Mouse (Mus musculus): ENCODE measurements around the gene Klhdc3. TPM values are rescaled to one million over a fixed set of nuclear protein-coding genes. Genes with fewer than 3 reads are reported as not detected.

Klhdc3 gene
- polyA plus RNA-seq, 1 experiment from 2014 or later = 152 TPM

Other genes starting within 250 kb of the Klhdc3 start
- 0.15 and 0.30 TPM in 2 replicates for gene Slc22a7, start 242.5 kb downstream of the Klhdc3 start, polyA plus RNA-seq (2016; fragmentation: Nextera tagmentation; extraction: Ambion mirVana)
- gene Ttbk1, start 193.2 kb downstream of the Klhdc3 start, polyA plus RNA-seq (2016; fragmentation: Nextera tagmentation; extraction: Ambion mirVana) = 0.09 and 0.14 TPM in 2 replicates
- 36.5 and 52.8 TPM in 2 replicates for gene Dnph1, start 184.2 kb downstream of the Klhdc3 start, polyA plus RNA-seq (2016; fragmentation: Nextera tagmentation; extraction: Ambion mirVana)
- gene Cul9, start 134.5 kb downstream of the Klhdc3 start, polyA plus RNA-seq (2016; fragmentation: Nextera tagmentation; extraction: Ambion mirVana) = 4.8 and 5.3 TPM in 2 replicates
- 10.9 and 15.7 TPM in 2 replicates for gene Srf, start 124.7 kb downstream of the Klhdc3 start, polyA plus RNA-seq (2016; fragmentation: Nextera tagmentation; extraction: Ambion mirVana)
- 65.4 and 67.7 TPM in 2 replicates for gene Ptk7, start 51.4 kb downstream of the Klhdc3 start, polyA plus RNA-seq (2016; fragmentation: Nextera tagmentation; extraction: Ambion mirVana)
- 21.1 and 22.5 TPM in 2 replicates for gene Klc4, start 34.9 kb downstream of the Klhdc3 start, polyA plus RNA-seq (2016; fragmentation: Nextera tagmentation; extraction: Ambion mirVana)
- 131 and 151 TPM in 2 replicates for gene Mrpl2, start 34.7 kb downstream of the Klhdc3 start, polyA plus RNA-seq (2016; fragmentation: Nextera tagmentation; extraction: Ambion mirVana)
- gene Cul7, start 30.6 kb downstream of the Klhdc3 start, polyA plus RNA-seq (2016; fragmentation: Nextera tagmentation; extraction: Ambion mirVana) = 44.8 and 51.3 TPM in 2 replicates
- 46.3 and 61.0 TPM in 2 replicates for gene Rrp36, start 6.6 kb downstream of the Klhdc3 start, polyA plus RNA-seq (2016; fragmentation: Nextera tagmentation; extraction: Ambion mirVana)
- 143 and 180 TPM in 2 replicates for gene Mea1, start 2.1 kb downstream of the Klhdc3 start, polyA plus RNA-seq (2016; fragmentation: Nextera tagmentation; extraction: Ambion mirVana)
- gene Ppp2r5d, start 24.2 kb upstream of the Klhdc3 start, polyA plus RNA-seq (2016; fragmentation: Nextera tagmentation; extraction: Ambion mirVana) = 76.8 and 103 TPM in 2 replicates
- 14.0 and 21.9 TPM in 2 replicates for gene Pex6, start 30.5 kb upstream of the Klhdc3 start, polyA plus RNA-seq (2016; fragmentation: Nextera tagmentation; extraction: Ambion mirVana)
- 0.83 and 2.3 TPM in 2 replicates for gene Gnmt, start 48.3 kb upstream of the Klhdc3 start, polyA plus RNA-seq (2016; fragmentation: Nextera tagmentation; extraction: Ambion mirVana)
- 63.2 and 68.4 TPM in 2 replicates for gene Cnpy3, start 71.3 kb upstream of the Klhdc3 start, polyA plus RNA-seq (2016; fragmentation: Nextera tagmentation; extraction: Ambion mirVana)
- gene Ptcra, start 82.8 kb upstream of the Klhdc3 start, polyA plus RNA-seq (2016; fragmentation: Nextera tagmentation; extraction: Ambion mirVana) = 0.39 and 0.60 TPM in 2 replicates
- 45.8 and 51.2 TPM in 2 replicates for gene 2310039H08Rik, start 91.7 kb upstream of the Klhdc3 start, polyA plus RNA-seq (2016; fragmentation: Nextera tagmentation; extraction: Ambion mirVana)
- 130 and 184 TPM in 2 replicates for gene Rpl7l1, start 101.8 kb upstream of the Klhdc3 start, polyA plus RNA-seq (2016; fragmentation: Nextera tagmentation; extraction: Ambion mirVana)
- gene Bicral, start 177.6 kb upstream of the Klhdc3 start, polyA plus RNA-seq (2016; fragmentation: Nextera tagmentation; extraction: Ambion mirVana) = 3.3 and 3.4 TPM in 2 replicates
- gene Tbcc, start 209.8 kb upstream of the Klhdc3 start, polyA plus RNA-seq (2016; fragmentation: Nextera tagmentation; extraction: Ambion mirVana) = 43.8 and 63.2 TPM in 2 replicates
- not detected in 2 replicates for gene Prph2, start 229.5 kb upstream of the Klhdc3 start, polyA plus RNA-seq (2016; fragmentation: Nextera tagmentation; extraction: Ambion mirVana)